Mouse (Mus musculus): ENCODE data around the gene Rbfox2. TPM values are rescaled to one million over a fixed set of nuclear protein-coding genes. Genes with fewer than 3 reads are reported as not detected.

Rbfox2 gene
- total and polyA plus RNA-seq, 3 experiments = 2.1 to 6.5 (median 2.3) TPM

- no peaks in the 10 kb centered on the region for H3K4me1 ChIP-seq (ENCODE audit: insufficient read depth, low read depth, low read length)
- no peaks in the 10 kb centered on the region for H3K9me3 ChIP-seq (replicated peaks)
- H3K36me3 ChIP-seq (replicated peaks) = no peaks in the 10 kb centered on the region
- H3K27me3 ChIP-seq (ENCODE audit: insufficient read depth, low read length) = no peaks in the 10 kb centered on the region; the same call in 1 of the 2 replicates
- ATAC-seq (ENCODE audit: extremely low read depth, insufficient number of reproducible peaks, low FRiP score, poor library complexity, severe bottlenecking) = no peak
- no peak for TF ChIP-seq GATA1 (IDR thresholded peaks at IDR 0.05; ENCODE audit: borderline replicate concordance, low read length)
- TF ChIP-seq TAL1 (conservative IDR thresholded peaks at IDR 0.05; ENCODE audit: low read depth, low read length) = no peak
- TF ChIP-seq CTCF (IDR thresholded peaks at IDR 0.05; ENCODE audit: low read depth, low read length) = no peak
- no peak for TF ChIP-seq POLR2AphosphoS5 (IDR thresholded peaks at IDR 0.05; ENCODE audit: insufficient replicate concordance, low read depth, low read length)
- no peak for TF ChIP-seq GATA2 (IDR thresholded peaks at IDR 0.05; ENCODE audit: borderline replicate concordance, low read depth, low read length)
- DNase-seq (ENCODE audit: low spot score) = no peak
- H3K4me3 ChIP-seq (ENCODE audit: low read depth, low read length) = no peak overlapping the region
Measured at GRCm38 (mm10) chr15:77127737-77128136, 179.1 kb downstream of the Rbfox2 start.

GRCm38 (mm10) chr15:77126674-77127073, 180.1 kb downstream of the Rbfox2 start:
- DNase-seq (ENCODE audit: low spot score) (no peak), ATAC-seq (ENCODE audit: extremely low read depth, insufficient number of reproducible peaks, low FRiP score, poor library complexity, severe bottlenecking) (no peak)
- H3K27me3 ChIP-seq (ENCODE audit: insufficient read depth, low read length) = no peaks in the 10 kb centered on the region
- no peak overlapping the region for H3K4me3 ChIP-seq (ENCODE audit: low read depth, low read length)
- no peaks in the 10 kb centered on the region for H3K36me3 ChIP-seq (replicated peaks)
- TF ChIP-seq POLR2AphosphoS5 (IDR thresholded peaks at IDR 0.05; ENCODE audit: insufficient replicate concordance, low read depth, low read length) (no peak), GATA2 (IDR thresholded peaks at IDR 0.05; ENCODE audit: borderline replicate concordance, low read depth, low read length) (no peak), TAL1 (conservative IDR thresholded peaks at IDR 0.05; ENCODE audit: low read depth, low read length) (no peak), CTCF (IDR thresholded peaks at IDR 0.05; ENCODE audit: low read depth, low read length) (no peak), GATA1 (IDR thresholded peaks at IDR 0.05; ENCODE audit: borderline replicate concordance, low read length) (no peak)
- H3K9me3 ChIP-seq (replicated peaks) = no peaks in the 10 kb centered on the region
- no peaks in the 10 kb centered on the region for H3K4me1 ChIP-seq (ENCODE audit: insufficient read depth, low read depth, low read length)

GRCm38 (mm10) chr15:77124372-77125117, 182.3 kb downstream of the Rbfox2 start:
- no peak for DNase-seq (ENCODE audit: low spot score)
- no peak for ATAC-seq (ENCODE audit: extremely low read depth, insufficient number of reproducible peaks, low FRiP score, poor library complexity, severe bottlenecking)

GRCm38 (mm10) chr15:77122824-77123223, 184.0 kb downstream of the Rbfox2 start:
- no peaks in the 10 kb centered on the region for H3K4me1 ChIP-seq (ENCODE audit: insufficient read depth, low read depth, low read length)
- H3K27me3 ChIP-seq (ENCODE audit: insufficient read depth, low read length) = no peaks in the 10 kb centered on the region
- H3K9me3 ChIP-seq (replicated peaks) = no peaks in the 10 kb centered on the region
- DNase-seq (ENCODE audit: low spot score) (no peak), ATAC-seq (ENCODE audit: extremely low read depth, insufficient number of reproducible peaks, low FRiP score, poor library complexity, severe bottlenecking) (no peak)
- H3K36me3 ChIP-seq (replicated peaks) = no peaks in the 10 kb centered on the region
- no peak for TF ChIP-seq POLR2AphosphoS5 (IDR thresholded peaks at IDR 0.05; ENCODE audit: insufficient replicate concordance, low read depth, low read length)
- no peak for TF ChIP-seq TAL1 (conservative IDR thresholded peaks at IDR 0.05; ENCODE audit: low read depth, low read length)
- no peak for TF ChIP-seq GATA2 (IDR thresholded peaks at IDR 0.05; ENCODE audit: borderline replicate concordance, low read depth, low read length)
- TF ChIP-seq CTCF (IDR thresholded peaks at IDR 0.05; ENCODE audit: low read depth, low read length) = no peak
- TF ChIP-seq GATA1 (IDR thresholded peaks at IDR 0.05; ENCODE audit: borderline replicate concordance, low read length) = no peak
- no peak overlapping the region for H3K4me3 ChIP-seq (ENCODE audit: low read depth, low read length)

More at GRCm38 (mm10) chr15:77124372-77125117, 182.3 kb downstream of the Rbfox2 start:
- Histone ChIP-seq H3K36me3 (replicated peaks) (no peaks in the 10 kb centered on the region), H3K9me3 (replicated peaks) (no peaks in the 10 kb centered on the region), H3K27me3 (ENCODE audit: insufficient read depth, low read length) (no peaks in the 10 kb centered on the region), H3K4me3 (ENCODE audit: low read depth, low read length) (no peak overlapping the region), H3K4me1 (ENCODE audit: insufficient read depth, low read depth, low read length) (no peaks in the 10 kb centered on the region)
- TF ChIP-seq GATA1 (IDR thresholded peaks at IDR 0.05; ENCODE audit: borderline replicate concordance, low read length) (no peak), POLR2AphosphoS5 (IDR thresholded peaks at IDR 0.05; ENCODE audit: insufficient replicate concordance, low read depth, low read length) (no peak), TAL1 (conservative IDR thresholded peaks at IDR 0.05; ENCODE audit: low read depth, low read length) (no peak), GATA2 (IDR thresholded peaks at IDR 0.05; ENCODE audit: borderline replicate concordance, low read depth, low read length) (no peak), CTCF (IDR thresholded peaks at IDR 0.05; ENCODE audit: low read depth, low read length) (no peak)

- no peaks in the 10 kb centered on the region for H3K4me1 ChIP-seq (ENCODE audit: insufficient read depth, low read depth, low read length)
- H3K27me3 ChIP-seq (ENCODE audit: insufficient read depth, low read length) = no peaks in the 10 kb centered on the region
- no peak for ATAC-seq (ENCODE audit: extremely low read depth, insufficient number of reproducible peaks, low FRiP score, poor library complexity, severe bottlenecking)
- TF ChIP-seq CTCF (IDR thresholded peaks at IDR 0.05; ENCODE audit: low read depth, low read length) (no peak), GATA1 (IDR thresholded peaks at IDR 0.05; ENCODE audit: borderline replicate concordance, low read length) (no peak), TAL1 (conservative IDR thresholded peaks at IDR 0.05; ENCODE audit: low read depth, low read length) (no peak), GATA2 (IDR thresholded peaks at IDR 0.05; ENCODE audit: borderline replicate concordance, low read depth, low read length) (no peak), POLR2AphosphoS5 (IDR thresholded peaks at IDR 0.05; ENCODE audit: insufficient replicate concordance, low read depth, low read length) (no peak)
- DNase-seq (ENCODE audit: low spot score) = no peak
- no peaks in the 10 kb centered on the region for H3K9me3 ChIP-seq (replicated peaks)
- no peak overlapping the region for H3K4me3 ChIP-seq (ENCODE audit: low read depth, low read length)
- no peaks in the 10 kb centered on the region for H3K36me3 ChIP-seq (replicated peaks)
Measured at GRCm38 (mm10) chr15:77122208-77122607, 184.6 kb downstream of the Rbfox2 start.

GRCm38 (mm10) chr15:77119666-77120065, 187.1 kb downstream of the Rbfox2 start:
- Histone ChIP-seq H3K27me3 (ENCODE audit: insufficient read depth, low read length) (no peaks in the 10 kb centered on the region), H3K4me1 (ENCODE audit: insufficient read depth, low read depth, low read length) (no peaks in the 10 kb centered on the region), H3K36me3 (replicated peaks) (no peaks in the 10 kb centered on the region), H3K9me3 (replicated peaks) (no peaks in the 10 kb centered on the region), H3K4me3 (ENCODE audit: low read depth, low read length) (no peak overlapping the region)
- no peak for TF ChIP-seq GATA1 (IDR thresholded peaks at IDR 0.05; ENCODE audit: borderline replicate concordance, low read length)
- no peak for TF ChIP-seq CTCF (IDR thresholded peaks at IDR 0.05; ENCODE audit: low read depth, low read length)
- no peak for TF ChIP-seq GATA2 (IDR thresholded peaks at IDR 0.05; ENCODE audit: borderline replicate concordance, low read depth, low read length)
- no peak for TF ChIP-seq POLR2AphosphoS5 (IDR thresholded peaks at IDR 0.05; ENCODE audit: insufficient replicate concordance, low read depth, low read length)
- TF ChIP-seq TAL1 (conservative IDR thresholded peaks at IDR 0.05; ENCODE audit: low read depth, low read length) = no peak
- no peak for ATAC-seq (ENCODE audit: extremely low read depth, insufficient number of reproducible peaks, low FRiP score, poor library complexity, severe bottlenecking)
- DNase-seq (ENCODE audit: low spot score) = no peak

All from G1E (cell line).